Mouse (Mus musculus) cerebellum, adult 2 months (tissue): Measurements from ENCODE around the gene Btbd18. TPM values are rescaled to one million over a fixed set of nuclear protein-coding genes. Genes with fewer than 3 reads are reported as not detected.
"Not testable (repeated sequence)": the region's sequence is repeated elsewhere in the genome, so short reads cannot be mapped to it uniquely, and the experiment has no call there.

ENCODE experiments used
- DNase-seq, 2 experiments: peaks; one replicate each; pipeline ENCODE4 v3.0.0; 2021
- H3K27ac ChIP-seq: fragments of 200-500 bp; 2 replicates; pipeline ENCODE4 v1.5.1; 2012; ENCODE audit warnings: low read length, control low read depth, inconsistent platforms; ENCODE audit not compliant: insufficient read depth
- H3K27me3 ChIP-seq: fragments of 200-500 bp; 2 replicates; pipeline ENCODE4 v1.6.1; 2012; ENCODE audit warnings: inconsistent platforms, mild to moderate bottlenecking, low read length, moderate library complexity; ENCODE audit not compliant: control insufficient read depth, insufficient read depth
- H3K4me1 ChIP-seq: fragments of 200-500 bp; 2 replicates; pipeline ENCODE4 v1.6.1; 2011; ENCODE audit warnings: low read length; ENCODE audit not compliant: control insufficient read depth, insufficient read depth
- H3K4me3 ChIP-seq: fragments of 200-500 bp; replicated peaks from 2 replicates; pipeline ENCODE3; 2011; ENCODE audit warnings: mild to moderate bottlenecking, low read depth, low read length, control low read depth; ENCODE audit not compliant: insufficient read depth
- CTCF ChIP-seq: fragments of 200-500 bp; IDR thresholded peaks from 2 replicates; pipeline ENCODE4 v1.5.1; 2011; ENCODE audit warnings: low read depth, mild to moderate bottlenecking, control low read depth, low read length, moderate library complexity, borderline replicate concordance; ENCODE audit not compliant: insufficient read depth
- POLR2A ChIP-seq: fragments of 200-500 bp; IDR thresholded peaks from 2 replicates; pipeline ENCODE4 v1.6.1; 2011; ENCODE audit warnings: low read length, control low read depth, borderline replicate concordance; ENCODE audit not compliant: insufficient read depth
- WGBS: fragments of 180-500 bp; shearing (Covaris S2); methylation state at CpG from one replicate; pipeline ENCODE4 v1.1.7; 2018; 5-methylcytosine and 5-hydroxymethylcytosine counted together
- polyA plus RNA-seq: library from polyadenylated mRNA; depleted of rRNA; stranded (reverse); fragments of >200 nt; gene quantifications from 2 replicates; pipeline ENCODE4 v1.2.3, GENCODE M21; 2012

The Btbd18 gene
- polyA plus RNA-seq, 1 experiment = not detected

DNA sequence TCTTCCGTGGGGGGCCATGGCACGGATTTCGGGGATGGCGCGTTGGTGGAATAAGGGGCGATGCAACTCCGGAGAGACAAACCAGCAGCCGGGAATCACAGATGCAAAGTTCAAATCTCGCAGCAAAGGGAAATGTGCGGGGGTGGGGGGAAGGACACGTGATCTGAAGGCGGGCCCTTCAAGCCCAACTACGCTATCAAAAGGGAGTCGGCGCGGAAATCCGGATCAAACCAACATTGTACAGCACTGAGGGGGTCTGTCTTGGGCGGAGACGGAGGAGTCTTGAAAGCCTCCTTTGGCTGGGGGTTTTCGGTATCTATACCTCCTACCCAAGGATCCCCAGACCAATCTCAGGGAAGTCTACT, 11.7 kb downstream of the Btbd18 start, which contains the start of gene Selenoh:
TSS of gene Selenoh (minus strand) at position 202 of the 365 bp plus-strand sequence.
- peak; percentile 79 to 81 for DNase-seq
- H3K4me1 ChIP-seq = peaks cover 2% of the 10 kb centered on the region; the same call in 1 of the 2 replicates
- 1% methylated on average over 20 of the region's 20 CpGs for WGBS
- H3K27ac ChIP-seq = peak within 1 kb of the TSS; percentile 35
- TF ChIP-seq CTCF (no peak), POLR2A (peak; percentile 41; the same call in 1 of the 2 replicates)
- no peaks in the 10 kb centered on the region for H3K27me3 ChIP-seq
- H3K4me3 ChIP-seq = peak within 1 kb of the TSS; percentile 90

DNA sequence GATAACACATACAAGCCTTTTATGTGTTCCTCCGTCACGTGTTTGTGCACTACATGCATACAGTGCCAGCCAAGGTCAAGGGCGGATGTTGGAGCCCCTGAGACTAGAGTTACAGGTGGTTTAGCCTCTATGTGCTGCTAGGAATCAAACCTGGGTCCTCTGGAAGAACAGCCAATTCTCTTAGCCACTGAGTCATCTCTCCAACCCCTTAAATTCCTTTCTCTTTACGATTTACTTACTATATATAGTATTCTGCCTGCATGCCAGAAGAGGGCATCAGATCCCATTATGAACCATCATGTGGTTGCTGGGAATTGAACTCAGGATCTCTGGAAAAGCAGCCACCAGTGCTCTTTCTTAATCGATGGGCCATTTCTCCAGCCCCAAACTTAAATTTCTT, 12.7 kb downstream of the Btbd18 start:
- 55% methylated on average over 4 of the region's 5 CpGs for WGBS
- H3K4me3 ChIP-seq, H3K27me3 ChIP-seq, DNase-seq, H3K27ac ChIP-seq: not testable (repeated sequence)
- H3K4me1 ChIP-seq = peaks cover 12% of the 10 kb centered on the region; the same call in 1 of the 2 replicates

DNA sequence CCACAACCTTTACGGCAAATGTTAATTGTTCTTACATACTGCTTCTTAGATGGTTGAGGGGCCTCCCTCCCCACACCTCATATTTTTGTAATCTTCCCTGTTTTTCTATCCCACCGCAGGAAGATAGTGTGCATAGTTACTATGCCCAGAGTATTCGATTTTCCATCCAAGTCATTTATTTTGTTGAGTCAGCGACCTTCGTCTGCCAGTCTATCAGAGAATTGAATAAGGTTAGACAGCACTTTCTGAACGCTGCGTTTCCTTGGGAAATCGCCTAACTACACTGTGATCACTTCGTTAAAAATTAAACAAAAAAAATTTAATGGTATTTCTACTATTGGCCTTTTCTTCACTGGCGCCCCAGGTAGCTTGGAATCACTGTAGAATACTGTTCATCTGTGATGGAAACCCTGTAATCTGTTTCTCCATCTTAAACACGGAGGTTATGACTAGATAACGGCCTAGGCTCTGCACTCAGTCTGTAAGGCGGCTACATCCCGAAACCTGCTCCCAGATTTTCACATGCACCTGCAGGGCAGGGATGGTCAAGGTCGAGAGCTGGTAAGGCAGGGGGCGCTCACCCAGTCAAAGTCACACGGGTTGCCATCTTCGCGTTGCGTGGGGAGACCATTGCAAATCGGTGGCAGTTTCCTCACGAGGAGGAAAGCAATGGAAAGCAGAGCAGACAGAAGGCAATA, 18.5 kb downstream of the Btbd18 start:
- TF ChIP-seq POLR2A = no peak
- peak; percentile 44; the same call in 1 of the 2 replicates for TF ChIP-seq CTCF
- H3K27me3 ChIP-seq = no peaks in the 10 kb centered on the region
- H3K4me3 ChIP-seq = peak overlapping the region; percentile 60
- peaks cover 12% of the 10 kb centered on the region; the same call in 1 of the 2 replicates for H3K4me1 ChIP-seq
- peak overlapping the region; percentile 58; the same call in 1 of the 2 replicates for H3K27ac ChIP-seq
- DNase-seq = no peak
- WGBS = 6% methylated on average over 22 of the region's 22 CpGs

DNA sequence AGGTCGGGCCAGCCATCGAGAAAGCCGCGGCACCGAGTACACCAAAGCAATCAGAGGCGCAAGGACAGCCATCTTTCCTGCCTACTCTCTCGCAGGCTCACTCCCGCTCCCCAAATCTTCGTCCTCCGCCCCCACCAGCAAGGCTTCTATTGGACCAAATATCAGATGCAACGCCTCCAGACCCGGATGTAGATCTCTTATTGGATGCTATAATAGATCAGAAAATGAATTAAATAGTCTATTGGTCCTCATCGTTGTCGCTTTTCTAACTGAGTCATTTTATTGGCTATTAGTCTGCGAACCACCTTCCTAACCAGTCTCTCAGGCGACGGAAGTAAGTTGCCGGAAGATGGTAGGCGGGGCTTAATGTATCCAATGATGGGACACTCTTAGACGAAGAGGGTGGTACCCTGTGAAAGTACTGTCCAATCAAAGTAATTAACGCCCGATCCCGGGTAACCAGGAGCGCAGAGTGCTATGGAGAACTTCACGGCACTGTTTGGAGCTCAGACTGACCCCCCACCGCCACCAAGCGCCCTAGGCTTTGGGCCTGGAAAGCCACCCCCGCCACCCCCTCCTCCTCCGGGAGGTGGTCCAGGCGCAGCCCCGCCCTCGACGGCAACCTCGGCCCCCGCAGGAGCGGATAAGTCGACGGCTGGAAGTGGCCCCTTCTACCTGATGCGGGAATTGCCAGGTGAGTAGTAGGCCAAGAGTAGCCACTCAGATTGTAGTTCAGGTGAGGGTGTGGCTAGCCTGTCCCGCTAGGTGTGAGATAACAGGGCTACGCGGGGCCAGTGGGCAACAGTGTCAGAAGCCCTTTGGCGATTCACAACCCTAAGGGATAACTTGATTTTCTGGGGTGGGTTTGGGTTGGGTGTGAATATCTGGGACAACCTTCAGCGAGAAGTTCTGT, 19.3 kb downstream of the Btbd18 start, which contains the start of the genes Gm28635 and Med19:
TSS of gene Gm28635 (minus strand) at position 74 of the 913 bp plus-strand sequence.
TSS of gene Med19 (plus strand) at position 435 of the 913 bp plus-strand sequence.
- WGBS = under 1% methylated on average over 44 of the region's 44 CpGs
- H3K4me3 ChIP-seq = peak within 1 kb of the TSS; percentile 98
- peak; percentile 90 to 99 for DNase-seq
- H3K27ac ChIP-seq = peak within 1 kb of the TSS; percentile 58; the same call in 1 of the 2 replicates
- H3K27me3 ChIP-seq = no peaks in the 10 kb centered on the region
- TF ChIP-seq CTCF (no peak), POLR2A (peak; percentile 60; the same call in 1 of the 2 replicates)
- H3K4me1 ChIP-seq = peaks cover 12% of the 10 kb centered on the region; the same call in 1 of the 2 replicates

DNA sequence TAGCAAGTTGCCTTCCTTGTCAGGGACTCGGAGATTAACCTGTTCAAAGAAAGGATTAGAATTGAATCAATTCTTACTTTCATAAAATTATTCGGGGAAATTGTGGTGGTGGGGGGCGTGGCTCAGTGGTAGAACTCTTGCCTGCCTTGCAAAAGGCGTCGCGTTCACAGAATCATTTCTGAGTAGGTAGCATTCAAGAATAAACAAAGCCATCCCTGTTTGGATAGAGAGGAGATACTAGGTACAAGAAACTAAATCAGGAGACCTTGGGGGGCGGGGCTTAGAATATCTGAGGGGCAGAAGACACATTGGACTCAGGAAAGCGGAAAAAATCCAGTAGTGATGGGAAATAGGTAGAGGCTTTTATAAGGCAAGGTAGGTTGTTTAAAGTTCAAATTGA, 20.1 kb downstream of the Btbd18 start, which contains the start of gene Tmx2:
TSS of gene Tmx2 (minus strand) at position 125 of the 400 bp plus-strand sequence.
- no peaks in the 10 kb centered on the region for H3K27me3 ChIP-seq
- H3K27ac ChIP-seq = no peak within 1 kb of the TSS
- WGBS = 13% methylated on average over 8 of the region's 8 CpGs
- H3K4me3 ChIP-seq = peak within 1 kb of the TSS; percentile 98
- TF ChIP-seq CTCF = no peak
- TF ChIP-seq POLR2A = no peak
- no peak for DNase-seq
- peaks cover 12% of the 10 kb centered on the region; the same call in 1 of the 2 replicates for H3K4me1 ChIP-seq

DNA sequence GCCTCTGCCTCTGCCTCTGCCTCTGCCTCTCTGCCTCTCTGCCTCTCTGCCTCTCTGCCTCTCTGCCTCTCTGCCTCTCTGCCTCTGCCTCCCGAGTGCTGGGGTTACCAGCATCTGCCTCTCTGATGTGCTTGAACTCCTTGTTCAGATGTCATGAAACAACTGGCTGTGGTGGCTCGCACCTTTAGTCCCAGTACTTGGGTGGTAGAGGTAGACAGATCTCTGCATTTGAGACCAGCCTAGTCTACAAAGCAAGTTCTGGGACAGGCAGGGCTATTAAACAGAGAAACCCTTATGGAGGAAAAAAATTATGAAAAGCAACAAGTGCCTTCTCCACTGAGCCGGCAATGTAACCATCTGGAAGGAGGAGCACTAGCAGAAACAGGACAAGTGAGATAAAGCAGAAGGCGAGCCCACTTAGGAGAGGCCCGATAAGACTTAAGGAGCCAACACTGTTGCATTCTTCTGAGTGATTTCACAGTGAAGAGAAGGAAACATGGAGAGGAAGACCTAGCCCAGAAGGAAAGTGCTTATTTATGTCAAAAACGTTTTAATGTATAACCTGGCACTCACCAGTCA, 23.8 kb downstream of the Btbd18 start:
- TF ChIP-seq POLR2A (no peak), CTCF (no peak)
- H3K27ac ChIP-seq = no peak overlapping the region
- WGBS = 79% methylated on average over 6 of the region's 6 CpGs
- no peak overlapping the region for H3K4me3 ChIP-seq
- no peak for DNase-seq
- no peaks in the 10 kb centered on the region for H3K4me1 ChIP-seq
- no peaks in the 10 kb centered on the region for H3K27me3 ChIP-seq

DNA sequence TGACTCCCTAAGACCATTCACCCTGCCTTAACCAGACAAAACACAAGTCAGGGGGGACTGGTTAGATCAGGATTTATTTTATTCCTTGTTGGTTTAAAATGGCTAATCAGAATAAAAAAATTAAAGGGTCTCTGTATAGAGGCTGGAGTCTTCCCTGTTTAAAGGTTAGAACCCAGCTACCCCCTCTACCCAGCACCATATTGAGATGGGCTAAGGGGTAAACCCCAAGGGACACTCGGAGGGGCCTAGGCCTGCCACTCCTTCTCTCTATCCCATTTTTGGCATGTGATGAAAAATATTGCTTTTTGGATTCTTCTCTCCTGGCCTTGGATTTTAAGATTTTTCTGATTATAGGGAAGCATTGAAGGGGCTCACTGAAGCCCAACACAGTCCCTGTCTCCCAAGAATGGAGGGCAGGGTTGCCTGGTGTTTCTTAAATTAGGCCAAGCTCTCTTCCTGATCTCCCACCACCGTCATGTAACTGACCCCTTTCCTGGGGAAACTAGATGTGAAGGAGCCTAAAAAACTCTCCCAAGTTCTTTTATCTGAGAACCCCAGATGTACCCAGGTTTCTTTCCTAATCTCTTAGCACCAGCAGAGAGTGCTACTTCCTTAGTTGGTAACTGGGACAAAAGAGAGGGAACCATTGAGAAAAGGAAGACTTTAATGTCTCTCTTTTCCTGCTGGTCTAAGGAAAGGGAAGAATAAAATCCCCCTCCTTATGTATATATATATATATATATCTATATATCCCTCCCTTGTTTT, 29.4 kb downstream of the Btbd18 start:
- 84% methylated on average over 2 of the region's 2 CpGs for WGBS
- no peak for TF ChIP-seq POLR2A
- no peak for TF ChIP-seq CTCF
- H3K4me3 ChIP-seq = no peak overlapping the region
- no peak overlapping the region for H3K27ac ChIP-seq
- peaks cover 6% of the 10 kb centered on the region; the same call in 1 of the 2 replicates for H3K4me1 ChIP-seq
- no peak for DNase-seq
- H3K27me3 ChIP-seq = no peaks in the 10 kb centered on the region
